Mouse (Mus musculus) fat pad, adult 2 months (tissue): ENCODE measurements around the gene Filip1l.

ENCODE experiments used
- DNase-seq: peaks from one replicate; pipeline ENCODE4 v3.0.0-alpha.2; 2011; ENCODE audit warnings: low read depth, low spot score; ENCODE audit errors: extremely low read depth

Gene Filip1l

DNA sequence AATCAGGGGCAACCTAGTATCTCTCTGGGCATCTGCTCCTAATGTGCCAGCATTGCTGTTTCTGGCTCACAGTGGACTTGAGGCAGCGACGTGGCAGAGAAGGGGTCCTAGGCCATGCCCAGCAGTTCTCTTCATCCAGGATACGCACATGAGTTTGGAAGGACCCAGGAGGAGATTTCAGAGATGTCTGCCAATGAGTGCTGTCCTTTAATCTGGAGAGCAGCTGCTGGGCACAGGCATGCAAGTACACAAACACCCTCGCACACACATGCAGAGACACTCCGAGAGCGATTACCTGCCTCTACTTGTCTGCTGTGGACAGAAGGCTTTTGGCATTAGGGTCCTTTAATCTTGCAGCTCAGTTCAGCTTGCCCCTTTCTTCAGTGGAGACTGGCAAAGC, at the start of gene Filip1l:
Filip1l (plus strand) TSS at position 343 of the 400 bp plus-strand sequence.
- DNase-seq = no peak

DNA sequence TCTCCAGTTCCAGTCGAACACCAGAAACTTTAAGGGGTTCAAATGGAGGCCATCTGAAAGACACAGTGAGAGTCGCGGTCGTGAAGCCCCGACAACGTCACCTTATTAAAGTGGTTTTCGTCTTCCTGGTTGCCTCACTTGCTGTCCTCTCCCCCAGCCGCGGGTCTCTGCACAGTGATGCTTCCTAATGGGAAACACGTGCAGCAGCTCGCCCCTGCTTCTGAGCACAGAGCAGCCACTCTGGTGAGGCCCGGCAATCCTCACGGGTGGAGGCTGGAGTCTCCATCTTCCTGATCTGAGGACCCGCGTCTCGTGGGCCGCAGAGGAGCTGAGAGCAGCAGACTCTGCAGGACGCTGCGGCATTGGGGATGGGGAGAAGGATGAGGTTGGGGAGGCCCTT, 49.2 kb upstream of the Filip1l start:
- DNase-seq = no peak

DNA sequence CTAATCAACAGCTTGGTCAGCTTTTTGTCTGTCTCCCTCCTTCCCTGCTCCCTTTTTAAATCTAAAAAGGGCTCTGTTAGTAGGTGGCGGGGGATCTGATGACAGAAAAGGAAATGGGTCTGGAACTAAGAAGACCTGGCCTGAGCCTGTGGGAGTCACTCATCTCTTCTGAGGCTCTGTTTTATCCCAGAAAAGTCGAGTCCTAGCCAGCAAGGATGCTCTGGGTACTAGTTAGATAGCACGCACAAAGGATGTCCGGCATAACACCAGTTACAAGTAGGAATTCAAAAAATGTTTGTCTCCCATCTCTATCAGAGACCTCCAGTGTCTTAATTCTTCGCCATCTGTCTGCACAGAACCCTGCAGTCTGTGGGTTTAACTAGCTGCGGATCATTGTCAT, 47.4 kb upstream of the Filip1l start:
- no peak for DNase-seq

DNA sequence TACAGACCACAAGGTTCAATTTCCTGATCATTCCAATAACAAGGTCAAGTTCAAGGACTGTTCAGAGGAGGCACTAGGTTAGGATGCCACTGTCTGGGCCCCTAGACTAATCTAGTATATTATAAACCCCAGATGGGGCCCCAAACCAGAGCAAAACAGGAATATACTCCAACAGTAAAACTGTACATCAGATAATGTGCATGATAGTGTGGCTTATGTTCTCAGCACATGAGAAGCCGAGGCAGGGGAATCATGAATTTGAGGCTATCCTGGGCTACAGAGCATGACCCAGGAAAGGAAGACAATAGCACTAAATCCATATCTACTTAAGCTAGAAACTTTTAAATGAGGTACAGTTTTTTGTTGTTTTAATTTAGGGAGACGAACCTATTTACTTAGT, 40.8 kb upstream of the Filip1l start:
- DNase-seq = no peak

DNA sequence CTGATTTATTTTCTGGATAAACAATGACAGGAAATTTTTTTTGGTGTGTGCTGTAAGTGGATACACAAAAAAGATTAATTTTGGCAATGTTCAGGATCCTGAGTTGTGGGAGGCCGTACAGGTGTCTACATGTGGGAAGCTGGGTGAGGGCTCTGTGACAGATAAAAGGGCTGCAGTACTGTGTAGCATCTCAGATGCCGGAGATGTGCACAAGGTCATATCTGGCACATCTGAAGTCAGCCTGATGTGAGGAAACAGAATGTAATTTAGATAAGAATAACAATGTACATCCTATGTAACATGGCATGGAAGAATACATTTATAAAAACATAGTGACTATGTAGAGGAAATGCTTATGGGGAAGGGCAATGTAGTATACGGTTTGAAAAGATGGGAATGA, 39.4 kb upstream of the Filip1l start:
- no peak for DNase-seq

DNA sequence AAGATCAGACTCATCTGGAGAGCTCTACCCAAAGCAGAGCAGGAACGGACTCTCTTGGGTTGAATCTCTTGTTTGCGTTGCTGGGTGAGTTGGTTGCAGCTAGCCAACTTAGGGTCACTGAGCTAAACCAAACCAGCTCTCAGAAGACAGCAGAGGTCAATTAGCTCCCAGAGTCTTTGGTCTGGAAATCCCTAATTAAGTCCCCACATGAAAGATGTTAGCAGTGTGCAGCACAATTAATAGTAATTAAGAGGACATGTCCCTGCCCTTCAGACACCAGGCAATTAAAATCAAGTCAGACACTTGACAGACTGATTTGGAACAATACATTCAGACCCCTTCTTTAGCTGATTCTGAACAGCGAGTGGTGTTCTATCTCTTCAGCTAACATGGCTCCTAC, 38.7 kb upstream of the Filip1l start:
- no peak for DNase-seq

DNA sequence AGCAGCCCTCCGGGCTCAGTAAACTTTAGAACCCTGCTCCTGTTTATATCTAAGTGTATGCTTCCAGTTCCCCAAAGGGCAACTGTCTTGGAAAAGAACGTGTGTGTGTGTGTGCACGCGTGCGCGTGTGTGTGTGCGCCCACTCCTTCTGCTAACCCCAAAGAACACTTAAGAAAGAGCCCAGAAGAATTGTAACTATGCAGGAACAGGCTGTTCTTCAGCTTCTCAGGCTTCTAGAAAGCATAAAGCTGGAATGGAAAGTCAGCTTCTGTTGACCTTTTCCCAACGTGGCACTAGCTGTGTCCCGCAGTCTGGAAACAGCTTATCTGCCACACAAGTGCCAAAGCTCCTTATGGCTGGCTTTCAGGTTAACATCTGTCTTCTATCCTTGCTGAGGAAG, 37.9 kb upstream of the Filip1l start:
- DNase-seq = no peak

DNA sequence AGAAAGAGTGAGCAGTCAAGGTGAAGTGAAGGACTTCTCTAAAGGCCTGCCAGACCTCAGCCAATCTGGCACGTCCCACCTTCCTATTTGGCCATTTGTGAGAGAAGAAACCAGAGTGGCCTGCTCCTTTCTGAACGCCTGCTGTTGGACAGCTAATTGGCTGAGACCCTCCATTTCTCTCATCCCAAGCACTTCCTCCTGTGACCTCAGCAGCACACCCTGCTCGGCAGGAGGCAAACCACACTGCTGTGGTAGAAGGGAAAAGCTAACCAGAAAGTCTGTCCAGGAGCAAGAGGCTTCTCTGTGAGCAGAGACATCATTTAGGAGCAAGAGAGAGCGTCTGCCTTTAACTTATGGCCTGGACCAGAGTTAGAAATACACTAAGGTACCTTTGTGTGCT, 35.8 kb upstream of the Filip1l start:
- DNase-seq = no peak

DNA sequence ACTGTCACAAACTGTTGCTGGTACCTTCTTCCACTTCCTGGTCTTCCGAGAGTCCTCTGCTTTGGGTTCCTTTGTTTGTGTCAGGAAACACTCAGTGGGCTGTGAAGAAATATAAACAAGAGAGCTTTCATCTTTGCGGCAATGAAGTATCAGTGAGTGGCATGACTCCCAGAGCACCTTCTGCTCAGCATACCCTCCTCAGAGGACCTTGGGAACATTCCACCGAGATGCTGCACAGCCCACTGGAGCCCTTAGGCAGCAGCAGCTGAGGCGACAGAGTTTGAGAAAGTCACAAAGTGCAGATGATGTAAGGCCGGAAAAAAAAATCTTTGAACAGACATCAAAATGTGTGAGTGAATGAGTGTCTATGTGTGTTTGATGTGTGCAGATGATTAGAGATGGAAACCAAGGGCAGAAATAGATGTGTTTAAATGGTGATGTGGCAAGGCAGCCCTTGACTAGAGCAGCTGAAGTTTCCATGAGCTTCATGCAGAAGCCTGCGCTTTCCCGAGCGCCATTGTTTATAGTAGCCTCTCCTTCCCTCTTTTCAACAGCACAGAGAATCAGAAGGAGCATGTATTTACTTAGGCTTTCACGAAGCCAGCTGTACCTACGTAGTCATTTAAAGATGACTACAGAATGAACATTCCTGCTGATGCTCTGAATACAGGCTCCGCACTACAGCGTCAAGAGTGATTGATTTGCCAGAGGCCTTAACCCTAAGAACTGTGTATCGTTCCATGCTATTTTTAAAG, 34.8 kb upstream of the Filip1l start:
- DNase-seq = no peak

DNA sequence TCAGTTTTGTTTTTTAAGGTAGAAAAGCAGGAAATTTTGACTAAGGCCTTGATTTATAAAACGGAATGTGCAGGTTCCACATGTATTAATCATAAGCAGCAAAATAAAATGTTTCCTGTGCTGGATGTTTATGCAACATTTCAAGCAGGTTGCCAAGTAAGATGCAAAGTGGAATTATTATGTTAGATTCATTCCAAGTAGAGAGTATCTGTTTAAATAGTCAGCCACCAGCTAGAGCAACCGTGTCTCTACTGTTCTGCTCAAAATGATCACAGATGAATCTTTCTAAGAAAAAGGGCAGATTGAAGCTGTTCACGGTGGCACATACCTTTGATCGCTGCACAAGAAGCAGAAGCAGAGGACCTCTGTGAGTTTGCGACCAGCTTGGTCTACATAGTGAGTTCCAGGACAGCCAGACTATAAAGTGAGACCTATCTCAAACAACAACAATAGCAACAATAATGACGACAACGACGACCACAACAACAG, 34.2 kb upstream of the Filip1l start:
- DNase-seq = no peak

DNA sequence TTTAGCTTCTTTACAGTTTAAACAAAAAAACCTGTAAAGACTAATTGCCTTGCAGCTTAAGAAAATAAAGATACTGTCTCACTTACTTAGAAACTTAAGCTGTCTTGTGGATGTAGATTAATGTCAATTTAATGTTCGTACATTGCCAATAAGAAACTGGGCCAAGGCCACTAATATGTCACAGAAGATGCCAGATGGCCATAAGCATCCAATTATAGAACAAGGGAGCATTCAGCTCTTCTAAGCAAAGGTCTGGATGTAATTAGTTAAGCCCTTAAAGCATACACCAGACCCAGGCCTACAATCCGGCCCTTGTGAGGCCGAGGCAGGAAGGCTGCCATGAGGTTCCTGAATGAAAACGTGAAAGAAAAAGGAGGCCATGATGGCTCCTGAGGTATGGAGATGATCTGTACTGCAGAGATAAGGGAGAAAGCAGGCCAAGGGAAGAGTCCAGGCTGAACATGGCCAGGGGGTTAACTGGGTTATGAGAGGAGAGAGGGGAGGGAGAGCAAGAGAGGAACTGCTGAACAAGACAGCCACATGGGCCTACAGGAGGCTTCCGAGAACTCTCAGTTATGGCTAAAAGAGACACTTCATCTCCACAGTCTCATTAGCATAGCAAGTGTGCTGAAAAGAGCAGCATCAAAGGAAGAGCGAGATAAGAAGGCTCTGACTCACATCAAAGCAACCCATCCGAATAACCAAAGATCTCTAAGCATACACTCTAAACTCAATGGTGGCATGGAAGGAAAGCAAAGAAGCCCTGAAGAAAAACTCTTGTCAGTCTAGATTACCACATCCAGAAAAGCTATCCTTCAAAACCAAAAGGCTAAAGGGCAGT, 33.4 kb upstream of the Filip1l start:
- no peak for DNase-seq

DNA sequence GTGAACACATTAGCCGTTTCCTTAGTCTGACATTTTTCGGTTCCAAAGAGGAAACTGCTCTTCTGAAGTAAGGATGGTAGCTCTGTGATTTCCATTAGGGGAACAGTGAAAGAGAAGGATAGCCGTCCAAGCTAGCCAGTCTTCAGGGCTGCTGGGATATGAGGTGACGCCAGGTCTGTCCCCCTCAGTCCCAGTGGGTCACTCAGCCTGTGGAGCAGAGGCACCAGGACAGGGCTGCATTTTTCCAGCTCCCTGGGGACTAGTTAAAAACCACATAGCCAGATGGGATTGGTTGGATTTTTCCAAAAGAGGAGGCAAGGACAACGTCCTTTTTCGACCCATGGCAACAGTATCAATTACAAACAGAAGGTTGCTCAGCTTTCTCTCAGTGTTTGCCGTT, 25.9 kb upstream of the Filip1l start:
- DNase-seq = no peak

DNA sequence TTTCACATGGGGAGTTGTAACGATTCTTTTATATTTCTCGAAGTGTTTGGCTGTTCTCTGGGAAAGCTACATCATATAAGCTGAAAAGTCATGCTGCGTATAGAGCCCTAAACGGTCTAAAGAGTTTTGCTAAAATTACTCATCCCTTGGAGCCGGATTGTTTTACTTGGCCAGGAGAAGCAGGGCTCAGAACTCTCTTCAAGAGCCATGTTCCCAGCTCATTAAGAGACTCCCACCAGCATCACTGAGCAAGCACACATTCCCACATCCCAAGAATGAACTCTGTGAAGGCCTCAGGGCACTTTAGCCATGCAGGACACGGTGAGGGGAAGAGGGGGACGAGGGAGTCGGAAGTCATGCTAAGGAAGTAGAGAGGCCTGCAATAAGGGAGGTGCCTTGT, 23.9 kb upstream of the Filip1l start:
- DNase-seq = no peak

DNA sequence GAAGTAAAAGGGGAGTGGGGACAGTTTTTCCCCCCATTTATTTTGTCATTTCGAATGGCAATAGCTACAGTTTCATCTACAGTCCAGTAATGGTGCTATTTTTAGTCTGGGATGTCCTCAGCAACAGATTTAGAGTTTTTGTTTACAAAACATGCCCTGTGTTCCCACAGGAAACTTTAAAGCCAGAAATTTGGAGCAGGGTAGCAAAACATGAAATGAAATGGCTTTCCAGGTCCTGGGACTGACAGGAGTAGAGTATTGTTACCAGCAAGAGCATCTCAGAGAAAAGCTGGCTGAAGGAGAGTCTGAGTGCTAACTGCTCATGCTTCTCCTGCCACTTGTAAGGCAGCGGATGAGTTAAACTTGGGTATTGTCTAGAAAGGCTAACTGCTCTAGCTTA, 22.8 kb upstream of the Filip1l start:
- DNase-seq = no peak

DNA sequence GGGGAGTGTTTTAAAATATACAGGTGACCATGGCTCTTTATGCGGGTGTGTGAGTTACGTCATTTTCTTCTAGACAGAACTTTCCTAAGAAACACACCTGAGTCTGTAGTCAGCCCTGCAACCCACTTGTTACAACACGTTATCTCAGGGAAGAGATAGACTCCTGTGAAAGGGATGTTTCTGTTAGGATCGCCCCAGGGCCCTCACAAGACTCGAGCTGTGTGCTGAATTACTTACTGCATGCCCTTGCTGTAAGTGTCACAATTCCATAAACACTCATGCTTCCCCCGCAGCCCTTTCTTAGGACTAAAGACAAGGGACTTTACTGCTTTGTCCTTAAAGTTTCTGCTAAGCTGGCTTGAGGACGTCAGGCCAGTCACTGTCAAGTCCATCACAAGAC, 20.6 kb upstream of the Filip1l start:
- DNase-seq = peak; percentile 50

DNA sequence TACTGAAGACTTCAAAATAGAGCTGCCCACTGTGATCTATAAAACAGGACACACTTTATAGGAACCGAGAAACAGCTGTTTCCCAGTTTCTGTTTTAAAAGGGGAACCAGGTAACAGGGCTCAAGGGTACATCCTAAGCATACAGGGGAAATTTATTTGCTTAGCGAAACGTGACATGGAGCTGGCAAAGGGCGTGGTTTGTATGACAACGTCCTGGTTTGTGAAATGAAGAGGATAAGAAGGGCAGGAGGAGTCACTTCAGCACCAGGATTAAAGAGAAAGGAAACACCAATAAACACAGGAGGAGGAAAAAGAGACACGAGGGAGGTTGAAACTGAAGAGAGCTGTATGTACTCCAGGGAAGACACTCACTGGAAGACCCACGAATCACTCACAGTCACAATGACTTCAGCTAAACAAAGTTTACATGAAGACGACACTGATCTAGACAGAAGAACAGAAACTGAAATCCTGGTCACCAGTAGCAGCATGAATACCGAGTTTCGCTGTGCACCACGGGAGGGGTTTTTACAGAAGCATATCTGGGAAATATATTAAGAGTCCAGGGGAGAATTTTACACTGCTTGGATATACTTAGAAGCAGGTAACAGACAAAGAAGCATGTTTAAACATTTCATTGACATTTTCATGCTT, 16.0 kb upstream of the Filip1l start:
- DNase-seq = no peak

DNA sequence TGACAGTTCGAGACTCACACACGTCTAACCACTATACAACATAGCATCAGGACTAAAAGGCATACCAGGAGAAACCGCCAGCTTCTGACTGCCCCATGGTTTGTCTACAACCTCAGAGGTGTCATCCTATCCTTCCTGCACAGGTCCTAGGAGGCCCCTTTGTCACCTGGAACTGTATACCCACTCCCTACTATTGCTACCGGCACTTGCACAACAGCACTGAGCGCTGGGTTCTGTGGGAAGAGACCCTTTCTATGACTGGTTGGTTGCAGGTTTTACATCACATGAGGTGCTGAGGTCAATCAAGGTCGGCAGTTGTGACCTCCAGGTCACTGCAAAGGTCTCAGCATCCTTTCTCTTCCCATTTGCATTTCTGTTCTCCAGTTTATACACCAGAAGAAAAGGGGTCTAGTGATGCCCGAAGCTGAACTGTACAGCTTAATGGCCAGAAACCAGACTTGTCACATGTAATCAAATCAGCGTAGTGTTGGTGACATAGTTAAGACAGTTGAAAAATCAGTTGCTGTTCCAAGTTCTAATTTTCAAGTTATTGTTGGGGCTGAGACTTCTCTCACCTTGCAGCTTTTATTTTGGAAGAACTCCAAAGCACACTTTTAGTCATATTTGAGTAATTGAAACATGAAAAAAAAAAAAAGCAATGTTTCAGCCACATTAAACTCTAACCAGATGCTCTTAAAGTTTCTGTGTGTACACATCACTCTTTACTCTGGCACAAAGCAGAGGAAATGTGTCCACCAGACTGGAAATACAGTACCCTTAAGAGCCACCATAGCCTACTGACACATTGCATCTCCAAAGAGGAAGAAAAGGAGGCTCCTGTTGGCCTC, 12.9 kb upstream of the Filip1l start:
- no peak for DNase-seq

DNA sequence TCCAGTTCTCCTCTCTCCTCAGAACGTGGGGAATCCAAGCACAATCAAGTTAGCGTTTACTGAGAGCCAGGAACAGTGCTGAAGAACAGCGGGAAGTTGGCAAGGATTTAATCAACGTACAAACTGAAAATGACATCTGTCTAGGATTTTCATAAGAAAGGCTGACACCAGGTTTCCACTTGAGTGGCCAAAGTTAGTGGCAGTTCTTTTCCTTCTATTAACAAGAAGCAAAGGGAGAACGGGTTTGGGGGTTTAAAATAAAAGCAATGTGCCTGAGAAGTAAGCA, 12.3 kb upstream of the Filip1l start:
- no peak for DNase-seq

DNA sequence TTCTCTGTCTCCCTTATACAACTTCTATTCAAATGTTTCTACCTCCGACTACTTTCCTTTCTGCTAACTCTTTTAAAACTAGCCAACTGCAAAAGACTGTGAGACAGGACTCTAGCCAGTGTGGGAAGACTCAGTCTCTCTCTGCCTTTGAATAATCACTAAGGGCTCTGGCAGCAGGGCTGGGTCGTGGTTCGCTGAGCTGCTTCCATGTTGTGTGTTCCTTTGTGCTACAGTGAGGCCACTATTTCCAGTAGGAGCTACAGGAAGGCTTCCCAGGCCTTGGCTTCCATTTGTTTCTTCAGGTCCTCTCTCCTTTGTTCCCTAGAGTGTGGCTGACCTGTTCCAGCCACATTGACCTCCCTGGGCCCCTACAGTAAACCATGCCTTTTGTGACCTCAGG, 6.6 kb upstream of the Filip1l start:
- DNase-seq = no peak

DNA sequence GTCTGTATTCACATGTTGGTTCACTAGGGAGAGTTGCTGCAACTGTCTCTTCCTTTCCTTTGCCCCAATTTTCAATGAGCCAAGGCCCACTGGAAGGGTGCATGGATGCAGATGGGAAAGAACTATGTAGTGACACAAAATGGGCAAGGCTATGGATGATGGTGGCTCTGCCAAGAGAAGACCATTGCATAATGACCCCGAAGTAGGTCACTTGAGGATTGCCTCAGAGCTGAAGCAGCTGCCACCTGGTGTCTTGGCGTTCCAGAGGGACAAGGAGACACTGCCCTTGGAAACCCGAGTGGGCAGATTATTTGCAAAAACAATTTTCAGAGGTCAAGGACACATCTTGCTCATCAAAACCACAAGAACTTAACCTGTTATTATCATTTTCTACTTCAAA, 3.9 kb upstream of the Filip1l start:
- DNase-seq = no peak

DNA sequence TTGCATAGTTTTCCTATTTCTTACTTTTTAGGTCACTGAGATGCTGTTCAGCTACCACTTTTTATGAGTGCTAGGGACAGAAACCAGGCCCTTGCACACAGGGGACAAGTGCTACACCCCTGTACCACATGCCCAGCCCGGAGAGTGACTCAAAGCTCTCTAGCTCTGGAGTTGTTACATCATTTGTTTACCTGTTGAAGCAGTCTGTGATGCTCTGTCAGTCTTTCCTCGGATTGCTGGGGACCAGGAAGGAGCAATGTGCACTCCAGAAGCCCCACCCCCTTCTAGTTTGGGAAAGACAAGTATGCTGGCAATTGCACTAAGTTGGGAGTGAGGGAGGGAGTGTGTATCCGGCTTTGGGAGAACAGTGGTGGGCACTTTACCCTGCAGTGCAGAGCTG, 3.2 kb upstream of the Filip1l start:
- no peak for DNase-seq
